Mouse (Mus musculus) adrenal gland, postnatal 4 days (tissue): ENCODE results near the gene Ccdc113. TPM values are rescaled to one million over a fixed set of nuclear protein-coding genes. Genes with fewer than 3 reads are reported as not detected.
"Not testable (repeated sequence)": the region's sequence is repeated elsewhere in the genome, so short reads cannot be mapped to it uniquely, and the experiment has no call there.

Source experiments
- DNase-seq, 2 experiments: peaks; one replicate each; pipeline ENCODE4 v3.0.0; 2021 to 2022; ENCODE audit warnings: low spot score in 2 of 2, mixed read lengths in 2 of 2
- total RNA-seq, 2 experiments: library from RNA; stranded (reverse); gene quantifications; 2 replicates each; pipeline ENCODE4 v1.2.3; 2021

Gene Ccdc113
- total RNA-seq, 2 experiments from 2014 or later: 1.4 to 2.4 TPM

DNA sequence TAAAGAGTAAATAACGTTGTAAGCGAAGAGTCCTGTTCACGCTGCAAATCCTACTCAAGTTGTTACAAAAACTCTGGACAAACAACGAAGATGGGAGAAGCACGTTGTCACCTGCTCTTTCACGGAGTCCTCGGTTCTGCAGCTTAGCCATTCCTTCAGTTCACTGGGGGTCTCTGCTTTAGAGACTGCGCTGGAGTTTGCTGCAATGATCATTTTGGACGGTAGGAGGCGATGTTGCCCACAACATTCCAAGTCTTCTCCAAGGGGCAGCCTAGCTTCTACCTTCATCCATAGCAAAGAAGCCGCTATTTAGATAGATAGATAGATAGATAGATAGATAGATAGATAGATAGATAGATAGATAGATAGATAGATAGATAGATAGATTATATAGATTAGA is 66.0 kb downstream of the Ccdc113 start:
- DNase-seq: no peak

DNA sequence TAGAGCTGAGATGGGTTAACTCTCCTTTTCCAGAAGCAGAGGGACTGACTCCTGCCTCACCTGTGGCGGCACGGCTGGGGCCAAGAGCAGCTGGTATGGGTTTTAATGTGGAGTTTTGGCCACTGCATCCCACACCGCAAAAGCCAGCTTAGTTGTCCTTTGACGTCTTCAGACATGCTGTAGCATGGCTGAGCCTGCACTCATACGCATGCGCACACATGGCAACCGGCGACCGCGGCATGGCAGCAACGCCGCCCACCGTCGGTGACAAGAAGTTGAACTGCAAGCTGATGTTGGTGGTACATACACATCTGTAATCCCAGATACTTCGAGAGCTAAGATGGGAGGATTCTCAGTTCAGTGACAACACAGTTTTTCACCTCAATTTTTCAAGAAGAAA is 67.4 kb downstream of the Ccdc113 start:
- no peak for DNase-seq

DNA sequence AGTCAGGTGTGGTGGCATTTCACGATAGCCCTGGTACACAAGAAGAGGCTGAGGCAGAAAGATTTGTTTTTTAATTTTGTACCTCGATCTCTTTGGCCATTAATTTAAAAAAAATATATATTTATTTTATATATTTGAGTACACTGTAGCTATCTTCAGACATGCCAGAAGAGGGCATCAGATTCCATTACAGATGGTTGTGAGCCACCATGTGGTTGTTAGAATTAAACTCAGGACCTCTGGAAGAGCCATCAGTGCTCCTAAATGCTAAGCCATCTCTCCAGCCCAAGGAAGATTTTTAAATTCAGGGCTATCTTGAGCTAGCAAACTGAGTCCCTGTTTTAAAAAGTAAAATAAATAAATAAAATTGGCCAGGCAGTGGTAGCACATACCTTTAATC is 68.3 kb downstream of the Ccdc113 start:
- DNase-seq: no peak

DNA sequence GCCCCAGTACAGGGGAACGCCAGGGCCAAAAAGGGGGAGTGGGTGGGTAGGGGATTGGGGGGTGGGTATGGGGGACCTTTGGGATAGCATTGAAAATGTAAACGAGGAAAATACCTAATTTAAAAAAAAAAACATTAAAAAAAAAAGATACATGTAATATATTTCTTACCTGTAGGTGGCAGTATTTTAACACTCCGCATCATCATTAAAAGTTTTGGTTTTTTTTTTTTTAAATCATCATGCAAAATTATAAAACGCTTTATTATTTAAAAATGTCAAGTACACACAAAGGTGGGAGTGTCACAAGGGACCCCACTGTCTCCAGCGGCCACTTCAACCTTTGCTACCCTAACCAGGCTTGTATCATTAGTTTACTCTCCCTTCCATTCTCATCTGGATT is 72.6 kb downstream of the Ccdc113 start:
- not testable (repeated sequence) for DNase-seq

DNA sequence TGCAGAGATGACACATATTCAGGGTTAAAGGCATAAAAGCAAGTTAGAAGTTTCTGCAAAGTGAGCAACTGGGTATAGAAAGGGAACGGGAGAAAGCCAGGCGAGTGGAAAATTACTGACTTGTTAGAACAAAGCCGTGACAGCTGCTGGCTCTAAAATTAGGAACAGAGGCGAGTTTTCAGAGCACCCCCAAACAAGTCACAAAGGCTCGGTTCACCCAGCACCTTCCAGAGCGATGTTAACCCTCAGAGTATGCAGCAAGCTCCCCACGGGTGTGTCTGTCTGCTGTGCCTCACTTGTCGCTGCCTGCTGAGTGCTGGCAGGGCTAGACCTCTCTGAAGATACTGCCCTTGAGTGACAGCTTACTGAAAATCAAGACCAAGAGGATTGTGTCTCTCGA is 73.3 kb downstream of the Ccdc113 start:
- no peak for DNase-seq

Other genes with a start within 250 kb of the Ccdc113 start
- gene Cngb1, start 227.5 kb upstream of the Ccdc113 start, total RNA-seq: 1 to 10 TPM; 2.1 to 2.3 TPM
- not detected for gene Tepp, start 223.5 kb upstream of the Ccdc113 start, total RNA-seq
- gene Zfp319, start 202.1 kb upstream of the Ccdc113 start, total RNA-seq: 10 to 100 TPM; 15.9 to 16.7 TPM
- 10 to 100 TPM; 25.2 to 28.5 TPM for gene Usb1, start 201.8 kb upstream of the Ccdc113 start, total RNA-seq
- 10 to 100 TPM; 25.3 to 30.8 TPM for gene Mmp15, start 181.8 kb upstream of the Ccdc113 start, total RNA-seq
- 10 to 100 TPM; 93.7 to 97.4 TPM for gene Cfap20, start 99.2 kb upstream of the Ccdc113 start, total RNA-seq
- gene Csnk2a2, start 44.0 kb upstream of the Ccdc113 start, total RNA-seq: 10 to 100 TPM; 84.9 to 89.1 TPM
- gene Prss54, start 42.3 kb downstream of the Ccdc113 start, total RNA-seq: not detected
- 1 to 10 TPM; 5.7 to 6.2 TPM for gene Gins3, start 99.4 kb downstream of the Ccdc113 start, total RNA-seq
- 10 to 100 TPM; 31.5 to 43.8 TPM for gene Ndrg4, start 142.9 kb downstream of the Ccdc113 start, total RNA-seq
- 10 to 100 TPM; 26.0 to 28.7 TPM for gene Setd6, start 181.8 kb downstream of the Ccdc113 start, total RNA-seq